Mouse (Mus musculus) lung, postnatal 0 days (tissue): Measurements from ENCODE around the gene Srd5a1.

Experiments used
- CTCF ChIP-seq: IDR thresholded peaks from 2 replicates; pipeline ENCODE4 v1.5.1; 2016; ENCODE audit warnings: antibody characterized with exemption, mild to moderate bottlenecking
- EP300 ChIP-seq: IDR thresholded peaks from 2 replicates; pipeline ENCODE4 v1.6.1; 2016; ENCODE audit warnings: antibody characterized with exemption, mild to moderate bottlenecking, control low read depth

DNA sequence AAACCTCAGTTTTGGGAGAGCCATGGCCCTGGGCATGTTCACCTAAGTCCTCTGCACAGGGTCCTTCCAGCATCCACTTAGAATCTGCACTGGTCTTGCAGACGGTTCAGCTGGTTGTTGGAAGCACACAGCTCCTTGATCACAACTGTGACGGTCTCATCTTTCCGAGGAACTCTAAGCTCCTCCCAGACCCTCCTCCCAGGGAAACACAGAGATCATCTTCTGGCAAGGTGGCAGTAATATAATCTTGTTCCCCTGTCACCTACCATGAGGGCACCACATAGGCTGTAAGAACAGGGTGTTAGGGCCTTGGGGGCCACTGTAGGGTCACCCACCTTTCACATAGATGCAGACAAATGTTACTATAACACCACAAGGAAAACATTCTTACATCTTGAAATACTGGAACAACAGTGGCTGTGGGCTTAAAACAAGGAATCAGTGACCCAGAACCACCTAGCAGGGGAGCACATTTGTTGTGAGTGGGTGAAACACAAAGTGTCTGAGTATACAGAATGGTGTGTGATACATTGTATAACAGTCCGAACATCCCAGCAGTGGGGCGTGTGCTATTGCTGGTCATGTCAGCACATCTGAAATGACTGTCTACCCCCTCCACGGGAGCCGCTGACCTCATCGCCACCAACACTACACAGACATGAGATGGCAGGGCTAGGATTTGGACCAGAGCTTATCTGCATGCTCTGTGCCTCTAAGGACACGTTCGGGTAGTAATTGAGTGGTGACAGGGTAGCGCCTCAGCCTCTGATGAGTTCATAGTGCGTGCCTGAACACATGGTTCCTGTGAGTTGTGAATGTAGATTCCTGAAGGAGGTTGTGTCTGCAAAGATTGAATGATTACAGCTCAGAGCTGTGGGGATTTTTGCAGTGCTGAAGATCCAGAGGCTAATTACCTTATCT lies 48.3 kb downstream of the Srd5a1 start:
- TF ChIP-seq CTCF (no peak), EP300 (no peak)
